Mouse (Mus musculus) lung, postnatal 0 days (tissue): ENCODE measurements around the gene Lig3.
A peak's percentile ranks its signal among the peaks of the same experiment; 100 is the strongest.

Experiments
- CTCF ChIP-seq: IDR thresholded peaks from 2 replicates; pipeline ENCODE4 v1.5.1; 2016; ENCODE audit warnings: antibody characterized with exemption, mild to moderate bottlenecking
- EP300 ChIP-seq: IDR thresholded peaks from 2 replicates; pipeline ENCODE4 v1.6.1; 2016; ENCODE audit warnings: antibody characterized with exemption, mild to moderate bottlenecking, control low read depth

DNA sequence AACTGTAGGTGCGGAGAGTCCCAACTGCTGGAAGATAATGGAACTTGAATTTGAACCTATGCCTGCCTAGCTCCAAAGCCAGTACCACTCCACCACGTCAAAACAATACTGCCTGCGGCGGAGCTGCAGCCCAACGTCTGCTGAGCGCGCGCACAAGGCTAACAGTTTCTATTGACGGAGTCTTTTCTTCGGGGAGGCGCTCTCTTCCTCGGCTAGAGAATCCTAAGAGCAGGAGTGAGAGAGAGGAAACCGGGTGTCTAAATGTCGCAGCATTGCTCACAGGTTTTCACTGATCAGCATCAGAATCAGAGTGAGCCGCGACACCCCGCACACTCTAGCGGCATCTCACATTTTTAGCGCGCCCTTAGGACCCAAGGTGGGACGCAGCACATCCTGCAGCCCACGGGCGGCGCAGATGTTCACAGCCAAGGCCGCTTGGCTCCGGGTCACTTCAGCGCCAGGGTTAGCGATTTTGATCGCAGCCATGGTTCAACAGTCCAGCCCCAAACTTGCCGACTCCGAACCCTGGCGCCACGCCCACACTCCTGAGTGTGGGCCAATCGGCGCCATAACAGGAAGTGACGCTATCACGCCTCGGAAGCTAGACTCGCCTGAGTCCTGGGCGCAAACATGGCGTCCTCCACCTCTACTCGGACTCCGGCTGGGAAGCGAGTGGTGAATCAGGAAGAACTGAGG is 17.0 kb upstream of the Lig3 start, which contains the start of the genes Cct6b and Zfp830:
- TF ChIP-seq CTCF (peak; percentile 16; the same call in 1 of the 2 replicates), EP300 (no peak)
